ENCODE assay signal across 24 mouse cellular contexts in genomic region chr10:8915755-8916154, GRCm38 (mm10).
"Had no signal": no experiment of that assay in that cellular context is flagged by ENCODE, and none has a peak within 500 bp of the region (broad histone marks: within the 10 kb centered on the region; RNA-seq: fewer than 3 reads in every experiment).

No protein-coding gene starts in this region.

- H3K9me3 ChIP-seq: heart, embryonic 10.5 days; heart, embryonic 12.5 days; hindbrain, embryonic 13.5 days; hindbrain, embryonic 15.5 days; limb, embryonic 10.5 days; limb, embryonic 12.5 days; liver, embryonic 13.5 days; liver, embryonic 15.5 days had no signal

- ATAC-seq: hindbrain, postnatal 0 days had no signal

- DNase-seq: gastrocnemius, postnatal 14 days; gastrocnemius, postnatal 36 days; heart, adult 11 months; heart, adult 2 months; heart, postnatal 14 days; heart, postnatal 36 days; kidney, adult 2 months; kidney, adult 9 months; kidney, postnatal 10 days; kidney, postnatal 25 days; kidney, postnatal 4 days; liver; liver, embryonic 13.5 days had no signal

- H3K9ac ChIP-seq: heart, embryonic 12.5 days; hindbrain, embryonic 13.5 days; hindbrain, embryonic 15.5 days; limb, embryonic 12.5 days; liver, embryonic 13.5 days; liver, embryonic 15.5 days had no signal

- H3K4me3 ChIP-seq: heart, adult 2 months; heart, embryonic 10.5 days; heart, embryonic 12.5 days; hindbrain, embryonic 13.5 days; hindbrain, embryonic 15.5 days; layer of hippocampus, adult 2 months; left cerebral cortex, adult 2 months; limb, embryonic 10.5 days; limb, embryonic 12.5 days; liver, embryonic 13.5 days; liver, embryonic 15.5 days had no signal

- H3K4me2 ChIP-seq: heart, embryonic 12.5 days; hindbrain, embryonic 13.5 days; hindbrain, embryonic 15.5 days; limb, embryonic 12.5 days; liver, embryonic 11.5 days; liver, embryonic 13.5 days; liver, embryonic 15.5 days had no signal

- H3K27me3 ChIP-seq: heart, embryonic 12.5 days; hindbrain, embryonic 13.5 days; hindbrain, embryonic 15.5 days; limb, embryonic 12.5 days; liver, embryonic 13.5 days; liver, embryonic 15.5 days had no signal

- H3K36me3 ChIP-seq: heart, embryonic 10.5 days; heart, embryonic 12.5 days; hindbrain, embryonic 13.5 days; hindbrain, embryonic 15.5 days; limb, embryonic 10.5 days; limb, embryonic 12.5 days; liver, embryonic 13.5 days; liver, embryonic 15.5 days had no signal

- H3K4me1 ChIP-seq: heart, embryonic 10.5 days; liver, embryonic 13.5 days; liver, embryonic 15.5 days had no signal

- H3K27ac ChIP-seq: heart, adult 2 months; heart, embryonic 10.5 days; hindbrain, embryonic 13.5 days; hindbrain, embryonic 15.5 days; hindbrain, postnatal 0 days; layer of hippocampus, adult 2 months; left cerebral cortex, adult 2 months; limb, embryonic 10.5 days; limb, embryonic 12.5 days; liver, embryonic 13.5 days; liver, embryonic 15.5 days had no signal
